8 mouse cellular contexts compared by ENCODE assay signal in the genomic region with DNA sequence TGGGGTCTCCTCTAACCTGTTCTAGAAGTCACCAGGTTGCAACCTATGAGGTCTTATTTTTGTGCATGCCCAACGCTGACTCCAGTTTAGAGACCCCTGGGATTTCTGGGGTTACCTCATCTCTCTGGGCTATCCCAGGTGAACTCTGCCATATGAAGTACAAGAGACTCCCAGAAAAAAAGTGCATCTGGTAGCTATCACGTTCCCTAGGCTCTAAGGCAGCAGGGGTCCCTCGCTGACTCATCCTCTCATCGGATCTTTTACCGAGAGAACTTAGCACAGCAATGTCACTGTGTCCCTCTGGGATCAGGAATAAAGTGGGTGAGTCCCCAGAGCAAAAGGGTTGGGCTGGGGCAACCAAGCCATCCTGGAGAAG. TPM values are rescaled to one million over a fixed set of nuclear protein-coding genes. Genes with fewer than 3 reads are reported as not detected.
DNase-seq lines count a peak whose midpoint lies in the region; ATAC-seq and TF ChIP-seq lines count a peak whose summit lies in the region.

No protein-coding gene starts in this region.

- peak overlapping the region; percentile 92 for H3K4me2 ChIP-seq in lung, embryonic 15.5 days
- peak overlapping the region; percentile 94 for H3K4me2 ChIP-seq in intestine, postnatal 0 days (replicated peaks; ENCODE audit: low read depth)
- H3K4me2 ChIP-seq in neural tube, embryonic 14.5 days (ENCODE audit: low read depth, low read length): peak overlapping the region; percentile 73

- 13% methylated on average over 5 of the region's 5 CpGs for WGBS in lung, embryonic 15.5 days
- whole genome bisulfite sequencing in intestine, postnatal 0 days: 11% methylated on average over 5 of the region's 5 CpGs
- WGBS in neural tube, embryonic 14.5 days: 9% methylated on average over 5 of the region's 5 CpGs

- peak overlapping the region; percentile 74 for H3K27ac ChIP-seq in lung, embryonic 15.5 days
- H3K27ac ChIP-seq in embryonic fibroblast, embryonic 13.5 days (ENCODE audit: insufficient read depth, low read length): no peak overlapping the region
- peak overlapping the region; percentile 73 for H3K27ac ChIP-seq in intestine, postnatal 0 days (ENCODE audit: low read depth, low read length)
- H3K27ac ChIP-seq in neural tube, embryonic 14.5 days (ENCODE audit: low read depth, low read length): no peak overlapping the region

- H3K4me3 ChIP-seq in lung, embryonic 15.5 days: peak overlapping the region; percentile 84
- peak overlapping the region; percentile 53 for H3K4me3 ChIP-seq in embryonic fibroblast, embryonic 13.5 days (ENCODE audit: insufficient read depth, low read length)
- H3K4me3 ChIP-seq in intestine, postnatal 0 days (ENCODE audit: low read depth, low read length): peak overlapping the region; percentile 91
- peak overlapping the region; percentile 69 for H3K4me3 ChIP-seq in neural tube, embryonic 14.5 days (ENCODE audit: low read depth, low read length)

- H3K9me3 ChIP-seq in lung, embryonic 15.5 days: no peaks in the 10 kb centered on the region
- H3K9me3 ChIP-seq in intestine, postnatal 0 days (ENCODE audit: control insufficient read depth): no peaks in the 10 kb centered on the region
- H3K9me3 ChIP-seq in neural tube, embryonic 14.5 days (ENCODE audit: control insufficient read depth, low read length): no peaks in the 10 kb centered on the region

- DNase-seq in lung, postnatal 4 days: no peak
- DNase-seq in adrenal gland, postnatal 25 days: no peak
- no peak for DNase-seq in ovary, adult 18-20 months (ENCODE audit: low spot score)
- DNase-seq in ovary, postnatal 36 days (ENCODE audit: low spot score): no peak

- H3K36me3 ChIP-seq in lung, embryonic 15.5 days: no peaks in the 10 kb centered on the region
- no peaks in the 10 kb centered on the region for H3K36me3 ChIP-seq in intestine, postnatal 0 days (ENCODE audit: control insufficient read depth, insufficient read depth)
- H3K36me3 ChIP-seq in neural tube, embryonic 14.5 days (ENCODE audit: control insufficient read depth, insufficient read depth, low read length): no peaks in the 10 kb centered on the region

- H3K27me3 ChIP-seq in lung, embryonic 15.5 days: no peaks in the 10 kb centered on the region
- H3K27me3 ChIP-seq in intestine, postnatal 0 days (replicated peaks; ENCODE audit: control insufficient read depth, insufficient read depth, low read length): no peaks in the 10 kb centered on the region
- H3K27me3 ChIP-seq in neural tube, embryonic 14.5 days (ENCODE audit: control insufficient read depth, insufficient read depth, low read length): no peaks in the 10 kb centered on the region

- no peak for TF ChIP-seq CTCF in embryonic fibroblast, embryonic 13.5 days (IDR thresholded peaks at IDR 0.05; ENCODE audit: borderline replicate concordance, insufficient read depth, low read length)
- TF ChIP-seq CTCF in intestine, postnatal 0 days (IDR thresholded peaks at IDR 0.05; ENCODE audit: low read depth): no peak

- ATAC-seq in lung, embryonic 15.5 days (ENCODE audit: borderline replicate concordance, extremely low read depth, low FRiP score, low TSS enrichment): no peak
- ATAC-seq in intestine, postnatal 0 days: no peak
- no peak for ATAC-seq in neural tube, embryonic 14.5 days (ENCODE audit: low read depth)

- H3K9ac ChIP-seq in lung, embryonic 15.5 days: peak overlapping the region; percentile 78
- peak overlapping the region; percentile 86 for H3K9ac ChIP-seq in intestine, postnatal 0 days (ENCODE audit: low read depth, low read length)
- peak overlapping the region; percentile 73 for H3K9ac ChIP-seq in neural tube, embryonic 14.5 days (replicated peaks; ENCODE audit: low read depth, low read length)

- H3K4me1 ChIP-seq in lung, embryonic 15.5 days: peaks cover 30% of the 10 kb centered on the region
- peaks cover 30% of the 10 kb centered on the region for H3K4me1 ChIP-seq in embryonic fibroblast, embryonic 13.5 days (ENCODE audit: control insufficient read depth, insufficient read depth, low read length)
- H3K4me1 ChIP-seq in intestine, postnatal 0 days (replicated peaks; ENCODE audit: control insufficient read depth, insufficient read depth, low read length): peaks cover 13% of the 10 kb centered on the region
- peaks cover 20% of the 10 kb centered on the region; the same call in 1 of the 2 replicates for H3K4me1 ChIP-seq in neural tube, embryonic 14.5 days (ENCODE audit: control insufficient read depth, insufficient read depth, low read length)

- no peak for TF ChIP-seq POLR2A in embryonic fibroblast, embryonic 13.5 days (IDR thresholded peaks at IDR 0.05; ENCODE audit: low read depth, low read length)

RNA-seq across cellular contexts. Expression of a gene that starts 0.7 kb away (rescaled TPM):
- 47.4 and 52.6 TPM in 2 replicates for polyA plus RNA-seq in lung, embryonic 15.5 days (2015; fragmentation: Nextera tagmentation; extraction: Ambion mirVana)
- polyA plus RNA-seq in embryonic fibroblast, embryonic 13.5 days (2011; ENCODE audit: insufficient read length, low read depth, missing spikeins): 28.1 and 30.4 TPM in 2 replicates
- 105 and 117 TPM in 2 replicates for polyA plus RNA-seq in intestine, postnatal 0 days (2015; fragmentation: Nextera tagmentation; extraction: Ambion mirVana)
- polyA plus RNA-seq in neural tube, embryonic 14.5 days (2014; fragmentation: Nextera tagmentation; extraction: Ambion mirVana): 35.7 and 37.3 TPM in 2 replicates
- 52.0 and 60.3 TPM in 2 replicates for total RNA-seq in adrenal gland, postnatal 25 days (2021)

RNA-seq across cellular contexts. Expression of a gene that starts 27.8 kb away (rescaled TPM):
- polyA plus RNA-seq in lung, embryonic 15.5 days (2015; fragmentation: Nextera tagmentation; extraction: Ambion mirVana): 44.5 and 45.1 TPM in 2 replicates
- polyA plus RNA-seq in embryonic fibroblast, embryonic 13.5 days (2011; ENCODE audit: insufficient read length, low read depth, missing spikeins): 27.6 and 28.6 TPM in 2 replicates
- polyA plus RNA-seq in intestine, postnatal 0 days (2015; fragmentation: Nextera tagmentation; extraction: Ambion mirVana): 108 and 111 TPM in 2 replicates
- polyA plus RNA-seq in neural tube, embryonic 14.5 days (2014; fragmentation: Nextera tagmentation; extraction: Ambion mirVana): 29.0 and 34.8 TPM in 2 replicates
- total RNA-seq in adrenal gland, postnatal 25 days (2021): 47.6 and 55.2 TPM in 2 replicates

RNA-seq across cellular contexts. Expression of a gene that starts 33.4 kb away (rescaled TPM):
- 1.5 and 2.2 TPM in 2 replicates for polyA plus RNA-seq in lung, embryonic 15.5 days (2015; fragmentation: Nextera tagmentation; extraction: Ambion mirVana)
- polyA plus RNA-seq in embryonic fibroblast, embryonic 13.5 days (2011; ENCODE audit: insufficient read length, low read depth, missing spikeins): 0.37 TPM in 1 of 2 replicates, not detected in the other
- 0.65 and 1.3 TPM in 2 replicates for polyA plus RNA-seq in intestine, postnatal 0 days (2015; fragmentation: Nextera tagmentation; extraction: Ambion mirVana)
- polyA plus RNA-seq in neural tube, embryonic 14.5 days (2014; fragmentation: Nextera tagmentation; extraction: Ambion mirVana): 0.56 and 0.91 TPM in 2 replicates
- 0.43 and 0.95 TPM in 2 replicates for total RNA-seq in adrenal gland, postnatal 25 days (2021)

Comparison
In these comparisons a context has a peak if more than half of its experiments do, and no peak if none do; other contexts are left out.
1. H3K27ac ChIP-seq: peak in lung, embryonic 15.5 days (single experiment) and intestine, postnatal 0 days (single experiment); none in embryonic fibroblast, embryonic 13.5 days (single experiment) and neural tube, embryonic 14.5 days (single experiment).
2. Peak in every context shown above with its lines, with median percentiles within 50 percentile points of each other: H3K4me2 ChIP-seq, H3K4me3 ChIP-seq and H3K9ac ChIP-seq.